Mouse (Mus musculus) yolk sac, embryonic 10.5 days (tissue): Measurements from ENCODE around the gene Fsd1.
"Not testable (repeated sequence)": the region's sequence is repeated elsewhere in the genome, so short reads cannot be mapped to it uniquely, and the experiment has no call there.

Source experiments
- DNase-seq: peaks from one replicate; pipeline ENCODE4 v3.0.0-alpha.2; 2017; ENCODE audit warnings: low spot score

Fsd1 gene

GRCm38 (mm10) chr17:55986030-55986961 lies at the start of gene Fsd1:
Gene Fsd1, plus strand, starts transcription at chr17:55986509.
- no peak for DNase-seq

GRCm38 (mm10) chr17:55944387-55944865 lies 41.9 kb upstream of the Fsd1 start:
- DNase-seq, result not testable (repeated sequence)

- peak; percentile 82 for DNase-seq
These were observed 41.2 kb upstream of the Fsd1 start for GRCm38 (mm10) chr17:55944866-55945682.

GRCm38 (mm10) chr17:55945696-55946095 lies 40.6 kb upstream of the Fsd1 start:
- no peak for DNase-seq

- DNase-seq, result no peak
These were observed 37.7 kb upstream of the Fsd1 start for GRCm38 (mm10) chr17:55948647-55949046.

- no peak for DNase-seq
These were observed 36.9 kb upstream of the Fsd1 start, which contains the start of gene Zfp119b for GRCm38 (mm10) chr17:55949400-55949799. Gene Zfp119b, minus strand, starts transcription at chr17:55949500.

- DNase-seq, result no peak
These were observed 35.7 kb upstream of the Fsd1 start for GRCm38 (mm10) chr17:55950601-55951000.

GRCm38 (mm10) chr17:55952041-55952440 lies 34.3 kb upstream of the Fsd1 start:
- DNase-seq, result no peak

GRCm38 (mm10) chr17:55952447-55953027 lies 33.8 kb upstream of the Fsd1 start, which contains the start of gene Ebi3:
Gene Ebi3, plus strand, starts transcription at chr17:55952640.
- no peak for DNase-seq

- DNase-seq, result no peak
These were observed 32.6 kb upstream of the Fsd1 start for GRCm38 (mm10) chr17:55953751-55954150.

GRCm38 (mm10) chr17:55954229-55954628 lies 32.1 kb upstream of the Fsd1 start:
- no peak for DNase-seq

GRCm38 (mm10) chr17:55956129-55956528 lies 30.2 kb upstream of the Fsd1 start:
- peak; percentile 86 for DNase-seq

- no peak for DNase-seq
These were observed 29.7 kb upstream of the Fsd1 start for GRCm38 (mm10) chr17:55956591-55956990.

- peak; percentile 55 for DNase-seq
These were observed 29.1 kb upstream of the Fsd1 start for GRCm38 (mm10) chr17:55957168-55957567.

- DNase-seq, result no peak
These were observed 28.4 kb upstream of the Fsd1 start for GRCm38 (mm10) chr17:55957726-55958583.

GRCm38 (mm10) chr17:55958584-55958886 lies 27.8 kb upstream of the Fsd1 start:
- DNase-seq, result no peak

GRCm38 (mm10) chr17:55958918-55959728 lies 27.2 kb upstream of the Fsd1 start, which contains the start of gene Yju2:
Gene Yju2, plus strand, starts transcription at chr17:55959099.
- peak; percentile 96 for DNase-seq

GRCm38 (mm10) chr17:55959946-55960740 lies 26.2 kb upstream of the Fsd1 start:
- no peak for DNase-seq

GRCm38 (mm10) chr17:55960791-55961190 lies 25.5 kb upstream of the Fsd1 start:
- no peak for DNase-seq

GRCm38 (mm10) chr17:55961631-55962030 lies 24.7 kb upstream of the Fsd1 start:
- DNase-seq, result no peak
